Comparison of ENCODE assay signal across 19 mouse cellular contexts in the genomic region with DNA sequence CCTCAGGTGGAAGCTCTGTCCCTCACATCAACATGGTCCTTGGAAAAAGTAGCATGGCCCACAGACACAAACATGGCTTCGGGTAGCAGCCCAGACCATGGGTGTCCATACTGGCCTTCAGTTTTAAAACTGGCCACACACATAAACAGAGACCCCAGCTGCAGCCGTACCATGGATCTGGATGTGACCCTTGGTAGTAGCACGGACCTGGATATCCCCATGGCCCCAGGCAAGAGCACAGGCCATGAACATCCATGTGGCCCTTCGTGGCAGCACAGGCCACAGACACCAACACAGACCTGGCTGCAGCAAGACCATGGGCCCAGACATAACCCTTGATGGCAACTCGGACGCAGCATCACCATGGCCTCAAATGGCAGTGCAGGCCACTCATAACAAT.
"Had no signal": no experiment of that assay in that cellular context is flagged by ENCODE, and none has a peak within 500 bp of the region (broad histone marks: within the 10 kb centered on the region; RNA-seq: fewer than 3 reads in every experiment).

No protein-coding gene starts in this region.

- H3K36me3 ChIP-seq: midbrain, embryonic 10.5 days; midbrain, embryonic 12.5 days; neural tube, embryonic 13.5 days; neural tube, embryonic 15.5 days had no signal

- H3K9me3 ChIP-seq: midbrain, embryonic 10.5 days; midbrain, embryonic 12.5 days; neural tube, embryonic 13.5 days; neural tube, embryonic 15.5 days had no signal

- DNase-seq: lung, adult 18-20 months; lung, embryonic 14.5 days; lung, postnatal 10 days; lung, postnatal 4 days; midbrain, embryonic 14.5 days; retina, postnatal 1 day; right cerebral cortex, adult 18-20 months; right cerebral cortex, postnatal 25 days; right cerebral cortex, postnatal 4 days; spleen, adult 18-20 months; thymus, adult 18-20 months; thymus, postnatal 14 days; thymus, postnatal 36 days had no signal

- H3K4me1 ChIP-seq: midbrain, embryonic 10.5 days; midbrain, embryonic 12.5 days; neural tube, embryonic 13.5 days; neural tube, embryonic 15.5 days had no signal

- H3K4me3 ChIP-seq: midbrain, embryonic 10.5 days; midbrain, embryonic 12.5 days; myocyte; neural tube, embryonic 13.5 days; neural tube, embryonic 15.5 days had no signal

- H3K27me3 ChIP-seq: midbrain, embryonic 12.5 days; neural tube, embryonic 13.5 days; neural tube, embryonic 15.5 days had no signal

- ATAC-seq: midbrain, embryonic 16.5 days had no signal

- H3K4me2 ChIP-seq: lung, embryonic 14.5 days; midbrain, embryonic 12.5 days; neural tube, embryonic 13.5 days; neural tube, embryonic 15.5 days had no signal

- H3K27ac ChIP-seq: midbrain, embryonic 10.5 days; midbrain, embryonic 12.5 days; neural tube, embryonic 13.5 days; neural tube, embryonic 15.5 days had no signal

- H3K9ac ChIP-seq: lung, embryonic 14.5 days; midbrain, embryonic 12.5 days; neural tube, embryonic 13.5 days; neural tube, embryonic 15.5 days had no signal
